In the genomic region with DNA sequence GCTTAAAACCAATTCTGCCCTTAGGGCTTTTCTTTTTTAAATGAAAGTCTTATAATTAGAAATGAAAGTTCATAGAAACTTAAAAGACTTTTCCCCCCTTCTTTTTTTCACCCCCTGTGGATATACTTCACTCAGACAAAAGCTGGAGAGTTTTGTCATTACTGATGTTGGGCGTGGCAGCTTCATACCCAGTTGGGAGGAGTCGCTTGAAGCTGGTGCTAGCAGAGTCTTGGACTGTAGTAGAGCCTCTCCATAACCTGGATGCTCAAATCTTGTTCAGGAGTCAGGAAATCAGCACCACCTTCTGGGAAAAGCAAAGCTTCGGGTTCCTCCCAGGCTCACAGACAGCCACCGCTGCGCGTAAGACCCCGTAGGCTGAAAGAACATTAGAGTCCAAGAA, we compare ENCODE assay signal across 14 mouse cellular contexts.
DNase-seq lines count a peak whose midpoint lies in the region; ATAC-seq lines count a peak whose summit lies in the region.
"Had no signal": no experiment of that assay in that cellular context is flagged by ENCODE, and none has a peak within 500 bp of the region (broad histone marks: within the 10 kb centered on the region; RNA-seq: fewer than 3 reads in every experiment).

No protein-coding gene starts in this region.

- no peaks in the 10 kb centered on the region for H3K9me3 ChIP-seq in forebrain, embryonic 11.5 days (ENCODE audit: control insufficient read depth, low read length)
- no peaks in the 10 kb centered on the region for H3K9me3 ChIP-seq in forebrain, embryonic 15.5 days
- no peaks in the 10 kb centered on the region; the same call in 1 of the 2 replicates for H3K9me3 ChIP-seq in embryonic facial prominence, embryonic 14.5 days (ENCODE audit: control insufficient read depth, low read length)
- peaks cover 2% of the 10 kb centered on the region; the same call in 1 of the 2 replicates for H3K9me3 ChIP-seq in limb, embryonic 12.5 days
- H3K9me3 ChIP-seq: intestine, embryonic 15.5 days had no signal

- DNase-seq in forebrain, embryonic 11.5 days (ENCODE audit: low spot score) = no peak
- peak; percentile 20 for DNase-seq in WW6 (ENCODE audit: low read depth, low spot score)
- DNase-seq in embryonic facial prominence, embryonic 14.5 days (ENCODE audit: low spot score) = peak; percentile 64
- DNase-seq in cerebellum, postnatal 4 days (ENCODE audit: low spot score in 2 of 2) = no peak
- no peak for DNase-seq in urinary bladder, postnatal 36 days (ENCODE audit: low spot score in 2 of 2)
- DNase-seq in thymus, postnatal 10 days (ENCODE audit: low spot score in 2 of 2) = no peak
- DNase-seq: cerebellum, postnatal 14 days; gastrocnemius, postnatal 36 days; left cerebral cortex, postnatal 4 days; lung, postnatal 14 days; thymus, postnatal 4 days had no signal

- H3K36me3 ChIP-seq in forebrain, embryonic 11.5 days (ENCODE audit: control insufficient read depth, insufficient read depth, low read length) = no peaks in the 10 kb centered on the region
- H3K36me3 ChIP-seq in forebrain, embryonic 15.5 days = no peaks in the 10 kb centered on the region
- no peaks in the 10 kb centered on the region for H3K36me3 ChIP-seq in embryonic facial prominence, embryonic 14.5 days (ENCODE audit: control insufficient read depth, insufficient read depth, low read length)
- H3K36me3 ChIP-seq in limb, embryonic 12.5 days = no peaks in the 10 kb centered on the region
- H3K36me3 ChIP-seq: intestine, embryonic 15.5 days had no signal

- H3K9ac ChIP-seq in forebrain, embryonic 11.5 days (ENCODE audit: low read length) = no peak overlapping the region
- H3K9ac ChIP-seq in forebrain, embryonic 15.5 days (replicated peaks) = no peak overlapping the region
- no peak overlapping the region for H3K9ac ChIP-seq in embryonic facial prominence, embryonic 14.5 days (ENCODE audit: low read depth, low read length)
- H3K9ac ChIP-seq in limb, embryonic 12.5 days (replicated peaks) = no peak overlapping the region
- H3K9ac ChIP-seq: intestine, embryonic 15.5 days had no signal

- H3K4me1 ChIP-seq in forebrain, embryonic 11.5 days (replicated peaks; ENCODE audit: control insufficient read depth, insufficient read depth, low read length) = 0 out of 2 replicates have a peak, but pooled peaks cover 4% of the 10 kb centered on the region
- 0 out of 2 replicates have a peak, but pooled peaks cover 8% of the 10 kb centered on the region for H3K4me1 ChIP-seq in forebrain, embryonic 15.5 days
- H3K4me1 ChIP-seq in embryonic facial prominence, embryonic 14.5 days (ENCODE audit: control insufficient read depth, insufficient read depth, low read length) = no peaks in the 10 kb centered on the region; the same call in 1 of the 2 replicates
- H3K4me1 ChIP-seq in limb, embryonic 12.5 days (replicated peaks) = peaks cover 17% of the 10 kb centered on the region
- H3K4me1 ChIP-seq: intestine, embryonic 15.5 days had no signal

- WGBS in forebrain, embryonic 11.5 days = 56% methylated on average over 7 of the region's 7 CpGs
- 38% methylated on average over 7 of the region's 7 CpGs for WGBS in forebrain, embryonic 15.5 days
- WGBS in embryonic facial prominence, embryonic 14.5 days = 49% methylated on average over 7 of the region's 7 CpGs
- WGBS in limb, embryonic 12.5 days = 40% methylated on average over 7 of the region's 7 CpGs

- H3K27ac ChIP-seq in forebrain, embryonic 11.5 days (ENCODE audit: low read depth, low read length) = no peak overlapping the region
- H3K27ac ChIP-seq in forebrain, embryonic 15.5 days (replicated peaks) = no peak overlapping the region
- H3K27ac ChIP-seq in embryonic facial prominence, embryonic 14.5 days (replicated peaks; ENCODE audit: low read depth, low read length) = no peak overlapping the region
- H3K27ac ChIP-seq in limb, embryonic 12.5 days = no peak overlapping the region
- H3K27ac ChIP-seq: intestine, embryonic 15.5 days had no signal

- H3K27me3 ChIP-seq in forebrain, embryonic 11.5 days (ENCODE audit: control insufficient read depth, insufficient read depth, low read length) = no peaks in the 10 kb centered on the region
- no peaks in the 10 kb centered on the region for H3K27me3 ChIP-seq in forebrain, embryonic 15.5 days
- H3K27me3 ChIP-seq in embryonic facial prominence, embryonic 14.5 days (replicated peaks; ENCODE audit: control insufficient read depth, insufficient read depth, low read length) = no peaks in the 10 kb centered on the region
- no peaks in the 10 kb centered on the region for H3K27me3 ChIP-seq in limb, embryonic 12.5 days
- H3K27me3 ChIP-seq: intestine, embryonic 15.5 days had no signal

- no peak overlapping the region for H3K4me3 ChIP-seq in forebrain, embryonic 11.5 days (ENCODE audit: low read depth, low read length)
- H3K4me3 ChIP-seq in forebrain, embryonic 15.5 days = no peak overlapping the region
- no peak overlapping the region for H3K4me3 ChIP-seq in embryonic facial prominence, embryonic 14.5 days (ENCODE audit: low read depth, low read length)
- no peak overlapping the region for H3K4me3 ChIP-seq in limb, embryonic 12.5 days (replicated peaks)
- H3K4me3 ChIP-seq: intestine, embryonic 15.5 days had no signal

- no peak overlapping the region for H3K4me2 ChIP-seq in forebrain, embryonic 11.5 days (ENCODE audit: low read depth, low read length, severe bottlenecking)
- no peak overlapping the region for H3K4me2 ChIP-seq in forebrain, embryonic 15.5 days (replicated peaks)
- no peak overlapping the region for H3K4me2 ChIP-seq in embryonic facial prominence, embryonic 14.5 days (ENCODE audit: low read depth, low read length)
- peak overlapping the region; percentile 11; the same call in 1 of the 2 replicates for H3K4me2 ChIP-seq in limb, embryonic 12.5 days
- H3K4me2 ChIP-seq: intestine, embryonic 15.5 days had no signal

- ATAC-seq in forebrain, embryonic 11.5 days (replicated peaks; ENCODE audit: low FRiP score) = peak; percentile 82
- no peak for ATAC-seq in forebrain, embryonic 15.5 days (replicated peaks)
- ATAC-seq in embryonic facial prominence, embryonic 14.5 days (ENCODE audit: low read depth) = peak; percentile 47; the same call in 1 of the 2 replicates
- ATAC-seq in limb, embryonic 12.5 days (ENCODE audit: insufficient number of reproducible peaks, insufficient read depth, low FRiP score, low TSS enrichment, low read depth) = 0 out of 2 replicates have a peak, but pooled peaks have one; percentile 56
- ATAC-seq: intestine, embryonic 15.5 days had no signal

Comparison
In these comparisons a context has a peak if more than half of its experiments do, and no peak if none do; other contexts are left out.
1. DNase-seq: peak in WW6 (single experiment) and embryonic facial prominence, embryonic 14.5 days (single experiment); none in forebrain, embryonic 11.5 days (single experiment), cerebellum, postnatal 4 days (0 of 2), urinary bladder, postnatal 36 days (0 of 2) and thymus, postnatal 10 days (0 of 2).